Mouse (Mus musculus): ENCODE results near the gene Klc2. TPM values are rescaled to one million over a fixed set of nuclear protein-coding genes. Genes with fewer than 3 reads are reported as not detected.

Klc2 gene
- polyA plus RNA-seq, 2 experiments, result 14.9 to 45.8 TPM

DNA sequence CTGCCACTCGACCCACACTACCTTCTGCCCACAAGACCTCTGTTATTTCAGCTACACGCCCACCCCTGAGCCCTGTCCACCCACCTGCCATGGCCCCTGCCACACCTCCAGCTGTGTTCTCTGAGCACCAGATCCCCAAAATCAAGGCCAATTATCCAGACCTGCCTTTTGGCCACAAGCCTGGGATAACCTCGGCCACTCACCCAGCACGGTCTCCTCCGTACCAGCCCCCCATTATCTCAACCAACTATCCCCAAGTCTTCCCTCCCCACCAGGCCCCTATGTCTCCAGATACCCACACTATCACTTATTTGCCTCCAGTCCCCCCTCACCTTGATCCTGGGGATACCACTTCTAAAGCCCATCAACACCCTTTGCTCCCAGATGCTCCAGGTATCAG lies 48.9 kb downstream of the Klc2 start:
- H3K4me1 ChIP-seq (ENCODE audit: control insufficient read depth, insufficient read depth, low read length), result peaks cover 44% of the 10 kb centered on the region
- DNase-seq (ENCODE audit: low spot score), result no peak
- no peaks in the 10 kb centered on the region for H3K36me3 ChIP-seq (ENCODE audit: control insufficient read depth, insufficient read depth, low read length)
- TF ChIP-seq POLR2A (IDR thresholded peaks at IDR 0.05; ENCODE audit: borderline replicate concordance, extremely low read depth, insufficient read depth, insufficient read length), result no peak
- H3K4me3 ChIP-seq (replicated peaks; ENCODE audit: low read length), result peak overlapping the region; percentile 64
- WGBS, result 62% methylated on average over 5 of the region's 5 CpGs
- H3K27ac ChIP-seq (replicated peaks; ENCODE audit: low read depth, low read length), result peak overlapping the region; percentile 96; the same call in 1 of the 2 replicates
- H3K27me3 ChIP-seq (ENCODE audit: control insufficient read depth, insufficient read depth, low read length), result no peaks in the 10 kb centered on the region
- H3K9ac ChIP-seq (ENCODE audit: low read depth, low read length, severe bottlenecking), result peak overlapping the region; percentile 18; the same call in 1 of the 2 replicates
- H3K9me3 ChIP-seq (ENCODE audit: control insufficient read depth, low read length), result no peaks in the 10 kb centered on the region
- H3K4me2 ChIP-seq (replicated peaks; ENCODE audit: low read depth, low read length, severe bottlenecking), result peak overlapping the region; percentile 94
- ATAC-seq (ENCODE audit: low FRiP score, low read depth), result no peak

DNA sequence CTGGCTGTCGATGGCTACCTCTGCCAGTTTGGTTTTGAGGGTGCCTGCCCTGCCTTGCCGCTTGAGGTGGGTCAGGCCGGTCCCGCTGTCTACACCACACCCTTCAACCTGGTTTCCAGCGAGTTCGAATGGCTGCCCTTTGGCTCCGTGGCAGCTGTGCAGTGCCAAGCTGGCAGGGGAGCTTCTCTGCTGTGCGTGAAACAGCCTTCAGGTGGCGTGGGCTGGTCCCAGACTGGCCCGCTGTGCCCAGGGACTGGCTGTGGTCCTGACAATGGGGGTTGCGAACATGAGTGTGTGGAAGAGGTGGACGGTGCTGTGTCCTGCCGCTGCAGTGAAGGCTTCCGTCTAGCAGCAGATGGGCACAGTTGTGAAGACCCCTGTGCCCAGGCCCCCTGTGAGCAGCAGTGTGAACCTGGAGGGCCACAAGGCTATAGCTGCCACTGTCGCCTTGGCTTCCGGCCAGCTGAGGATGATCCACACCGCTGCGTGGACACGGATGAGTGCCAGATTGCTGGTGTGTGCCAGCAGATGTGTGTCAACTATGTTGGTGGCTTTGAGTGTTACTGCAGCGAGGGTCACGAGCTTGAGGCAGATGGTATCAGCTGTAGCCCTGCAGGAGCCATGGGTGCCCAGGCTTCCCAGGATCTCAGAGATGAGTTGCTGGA lies 49.7 kb downstream of the Klc2 start:
- peak overlapping the region; percentile 64 for H3K4me3 ChIP-seq (replicated peaks; ENCODE audit: low read length)
- DNase-seq (ENCODE audit: low spot score) (no peak), ATAC-seq (ENCODE audit: low FRiP score, low read depth) (no peak)
- peak overlapping the region; percentile 76 for H3K9ac ChIP-seq (ENCODE audit: low read depth, low read length, severe bottlenecking)
- H3K9me3 ChIP-seq (ENCODE audit: control insufficient read depth, low read length), result no peaks in the 10 kb centered on the region
- TF ChIP-seq POLR2A (IDR thresholded peaks at IDR 0.05; ENCODE audit: borderline replicate concordance, extremely low read depth, insufficient read depth, insufficient read length), result no peak
- WGBS, result 38% methylated on average over 21 of the region's 21 CpGs
- peak overlapping the region; percentile 94 for H3K4me2 ChIP-seq (replicated peaks; ENCODE audit: low read depth, low read length, severe bottlenecking)
- H3K4me1 ChIP-seq (ENCODE audit: control insufficient read depth, insufficient read depth, low read length), result peaks cover 44% of the 10 kb centered on the region
- H3K27ac ChIP-seq (replicated peaks; ENCODE audit: low read depth, low read length), result peak overlapping the region; percentile 87
- H3K36me3 ChIP-seq (ENCODE audit: control insufficient read depth, insufficient read depth, low read length), result no peaks in the 10 kb centered on the region
- H3K27me3 ChIP-seq (ENCODE audit: control insufficient read depth, insufficient read depth, low read length), result no peaks in the 10 kb centered on the region

DNA sequence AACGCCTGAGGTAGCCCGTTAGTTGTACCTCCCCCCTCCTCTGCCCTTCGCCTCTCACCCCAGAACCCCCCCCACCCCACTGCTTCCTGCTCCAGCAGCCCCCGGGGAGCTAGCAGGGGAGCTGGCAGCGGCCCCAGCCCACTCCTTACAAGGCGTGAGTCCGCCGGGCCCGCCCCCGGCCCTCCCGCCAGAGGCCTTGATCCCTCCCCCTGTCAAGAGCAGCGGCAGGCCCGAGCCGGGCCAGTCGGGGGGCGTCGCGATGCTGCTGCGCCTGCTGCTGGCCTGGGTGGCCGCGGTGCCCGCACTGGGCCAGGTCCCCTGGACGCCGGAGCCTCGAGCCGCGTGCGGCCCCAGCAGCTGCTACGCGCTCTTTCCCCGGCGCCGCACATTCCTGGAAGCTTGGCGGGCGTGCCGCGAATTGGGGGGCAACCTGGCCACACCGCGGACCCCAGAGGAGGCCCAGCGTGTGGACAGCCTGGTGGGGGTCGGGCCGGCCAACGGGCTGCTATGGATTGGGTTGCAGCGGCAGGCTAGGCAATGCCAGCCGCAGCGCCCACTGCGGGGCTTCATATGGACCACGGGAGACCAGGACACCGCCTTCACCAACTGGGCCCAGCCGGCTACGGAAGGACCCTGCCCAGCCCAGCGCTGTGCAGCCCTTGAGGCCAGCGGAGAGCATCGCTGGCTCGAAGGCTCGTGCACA lies 50.3 kb downstream of the Klc2 start, which contains the start of gene Cd248:
Gene Cd248 (plus strand): TSS at position 212 of the 703 bp plus-strand sequence.
- TF ChIP-seq POLR2A (IDR thresholded peaks at IDR 0.05; ENCODE audit: borderline replicate concordance, extremely low read depth, insufficient read depth, insufficient read length), result peak; percentile 88; the same call in 1 of the 2 replicates
- H3K4me2 ChIP-seq (replicated peaks; ENCODE audit: low read depth, low read length, severe bottlenecking), result peak within 1 kb of the TSS; percentile 94
- DNase-seq (ENCODE audit: low spot score), result peak; percentile 92
- H3K4me1 ChIP-seq (ENCODE audit: control insufficient read depth, insufficient read depth, low read length), result peaks cover 44% of the 10 kb centered on the region
- H3K4me3 ChIP-seq (replicated peaks; ENCODE audit: low read length), result peak within 1 kb of the TSS; percentile 64
- H3K9me3 ChIP-seq (ENCODE audit: control insufficient read depth, low read length), result no peaks in the 10 kb centered on the region
- H3K27me3 ChIP-seq (ENCODE audit: control insufficient read depth, insufficient read depth, low read length), result no peaks in the 10 kb centered on the region
- peak within 1 kb of the TSS; percentile 76 for H3K9ac ChIP-seq (ENCODE audit: low read depth, low read length, severe bottlenecking)
- no peaks in the 10 kb centered on the region for H3K36me3 ChIP-seq (ENCODE audit: control insufficient read depth, insufficient read depth, low read length)
- H3K27ac ChIP-seq (replicated peaks; ENCODE audit: low read depth, low read length), result peak within 1 kb of the TSS; percentile 87
- 2% methylated on average over 34 of the region's 56 CpGs for WGBS
- peak; percentile 50; the same call in 1 of the 2 replicates for ATAC-seq (ENCODE audit: low FRiP score, low read depth)

DNA sequence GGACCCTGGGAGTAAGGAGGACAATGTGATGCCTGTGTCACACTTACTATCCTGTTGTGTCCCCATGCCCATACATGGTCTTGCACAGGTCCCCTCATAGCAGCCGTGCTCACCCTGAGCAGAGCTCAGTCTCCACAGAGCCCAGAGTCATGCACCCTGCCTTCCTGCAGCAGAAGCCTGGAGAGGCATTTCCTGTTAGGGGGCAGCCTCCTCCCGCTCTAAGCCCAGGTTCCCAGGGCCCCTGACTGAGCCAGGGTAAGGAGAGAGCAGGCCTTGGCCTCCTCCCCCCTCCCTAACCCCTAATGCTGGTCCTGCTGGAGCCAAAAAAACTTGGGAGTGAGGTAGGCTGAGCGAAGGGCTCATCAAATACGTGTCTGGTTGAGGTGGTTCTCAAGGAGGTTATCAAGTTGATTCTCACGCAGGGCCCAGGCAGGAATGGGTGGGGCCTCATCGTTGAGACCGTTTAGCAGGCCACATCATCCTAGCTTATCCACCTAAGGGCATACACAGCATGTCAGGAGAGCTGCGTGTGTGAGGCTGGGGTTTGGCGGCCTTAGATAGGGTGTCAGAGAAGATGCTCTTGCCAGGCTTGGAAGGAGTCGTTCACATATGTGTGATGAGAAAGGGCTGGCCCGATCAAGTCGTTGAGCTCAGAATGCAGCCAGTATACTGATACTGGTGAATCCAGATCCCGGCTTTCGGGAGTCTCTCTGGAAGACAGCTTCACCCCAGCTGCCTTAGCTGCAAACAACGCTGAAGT lies 51.1 kb downstream of the Klc2 start:
- peaks cover 44% of the 10 kb centered on the region for H3K4me1 ChIP-seq (ENCODE audit: control insufficient read depth, insufficient read depth, low read length)
- DNase-seq (ENCODE audit: low spot score), result no peak
- 4% methylated on average over 15 of the region's 15 CpGs for WGBS
- ATAC-seq (ENCODE audit: low FRiP score, low read depth), result no peak
- peak overlapping the region; percentile 87 for H3K27ac ChIP-seq (replicated peaks; ENCODE audit: low read depth, low read length)
- H3K4me3 ChIP-seq (replicated peaks; ENCODE audit: low read length), result peak overlapping the region; percentile 64
- no peaks in the 10 kb centered on the region for H3K27me3 ChIP-seq (ENCODE audit: control insufficient read depth, insufficient read depth, low read length)
- 0 out of 2 replicates have a peak, but pooled peaks have one; percentile 6 for TF ChIP-seq POLR2A (IDR thresholded peaks at IDR 0.05; ENCODE audit: borderline replicate concordance, extremely low read depth, insufficient read depth, insufficient read length)
- H3K9ac ChIP-seq (ENCODE audit: low read depth, low read length, severe bottlenecking), result peak overlapping the region; percentile 76
- H3K9me3 ChIP-seq (ENCODE audit: control insufficient read depth, low read length), result no peaks in the 10 kb centered on the region
- H3K4me2 ChIP-seq (replicated peaks; ENCODE audit: low read depth, low read length, severe bottlenecking), result peak overlapping the region; percentile 94
- H3K36me3 ChIP-seq (ENCODE audit: control insufficient read depth, insufficient read depth, low read length), result no peaks in the 10 kb centered on the region

DNA sequence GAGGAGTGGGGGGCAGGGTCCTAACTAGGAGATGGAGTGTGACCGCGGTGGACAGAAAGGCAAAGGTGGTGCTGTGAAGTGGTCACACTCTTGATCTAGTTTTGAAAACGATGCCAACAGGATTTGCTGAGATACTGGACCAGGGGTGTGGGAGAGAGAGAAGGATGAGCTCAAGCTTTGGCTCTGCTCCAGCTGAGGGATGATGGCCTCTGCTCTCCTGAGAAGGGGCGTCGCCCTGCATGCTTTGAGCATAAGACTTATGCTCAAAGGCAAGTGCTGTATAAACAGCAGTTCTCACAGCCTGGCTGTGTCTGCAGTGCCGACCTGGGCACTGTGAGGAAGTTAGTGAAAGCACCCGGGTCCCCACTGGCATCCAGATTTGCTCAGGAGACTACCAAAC lies 53.3 kb downstream of the Klc2 start:
- TF ChIP-seq POLR2A (IDR thresholded peaks at IDR 0.05; ENCODE audit: borderline replicate concordance, extremely low read depth, insufficient read depth, insufficient read length), result no peak
- no peak overlapping the region for H3K9ac ChIP-seq (ENCODE audit: low read depth, low read length, severe bottlenecking)
- H3K9me3 ChIP-seq (ENCODE audit: control insufficient read depth, low read length), result no peaks in the 10 kb centered on the region
- H3K27ac ChIP-seq (replicated peaks; ENCODE audit: low read depth, low read length), result no peak overlapping the region
- no peak overlapping the region for H3K4me3 ChIP-seq (replicated peaks; ENCODE audit: low read length)
- no peak overlapping the region for H3K4me2 ChIP-seq (replicated peaks; ENCODE audit: low read depth, low read length, severe bottlenecking)
- no peaks in the 10 kb centered on the region for H3K36me3 ChIP-seq (ENCODE audit: control insufficient read depth, insufficient read depth, low read length)
- ATAC-seq (ENCODE audit: low FRiP score, low read depth) (no peak), DNase-seq (ENCODE audit: low spot score) (no peak)
- H3K4me1 ChIP-seq (ENCODE audit: control insufficient read depth, insufficient read depth, low read length), result peaks cover 42% of the 10 kb centered on the region
- 69% methylated on average over 7 of the region's 7 CpGs for WGBS
- no peaks in the 10 kb centered on the region for H3K27me3 ChIP-seq (ENCODE audit: control insufficient read depth, insufficient read depth, low read length)

Data from limb, embryonic 14.5 days (tissue).